Comparison of ENCODE assay signal across 23 mouse cellular contexts in genomic region chr3:38477936-38478335, GRCm38 (mm10). TPM values are rescaled to one million over a fixed set of nuclear protein-coding genes. Genes with fewer than 3 reads are reported as not detected.
DNase-seq lines count a peak whose midpoint lies in the region; ATAC-seq and TF ChIP-seq lines count a peak whose summit lies in the region.
"Had no signal": no experiment of that assay in that cellular context is flagged by ENCODE, and none has a peak within 500 bp of the region (broad histone marks: within the 10 kb centered on the region; RNA-seq: fewer than 3 reads in every experiment).

No protein-coding gene starts in this region.

- TF ChIP-seq CTCF in cerebellum, adult 2 months (IDR thresholded peaks at IDR 0.05; ENCODE audit: borderline replicate concordance, insufficient read depth, low read depth, low read length) = no peak

- no peak overlapping the region for H3K9ac ChIP-seq in hindbrain, embryonic 13.5 days
- no peak overlapping the region for H3K9ac ChIP-seq in hindbrain, embryonic 11.5 days (ENCODE audit: low read depth, low read length)
- no peak overlapping the region for H3K9ac ChIP-seq in midbrain, embryonic 15.5 days
- no peak overlapping the region for H3K9ac ChIP-seq in neural tube, embryonic 15.5 days (replicated peaks)
- no peak overlapping the region for H3K9ac ChIP-seq in kidney, embryonic 16.5 days (replicated peaks; ENCODE audit: low read length)
- H3K9ac ChIP-seq: embryonic facial prominence, embryonic 12.5 days; limb, embryonic 15.5 days; liver, embryonic 14.5 days; lung, embryonic 14.5 days had no signal

- peaks cover 16% of the 10 kb centered on the region for H3K36me3 ChIP-seq in hindbrain, embryonic 13.5 days
- H3K36me3 ChIP-seq in hindbrain, embryonic 11.5 days (ENCODE audit: control insufficient read depth, insufficient read depth, low read length) = peaks cover 3% of the 10 kb centered on the region; the same call in 1 of the 2 replicates
- no peaks in the 10 kb centered on the region for H3K36me3 ChIP-seq in midbrain, embryonic 15.5 days (replicated peaks)
- peaks cover 12% of the 10 kb centered on the region; the same call in 1 of the 2 replicates for H3K36me3 ChIP-seq in neural tube, embryonic 15.5 days
- H3K36me3 ChIP-seq in kidney, embryonic 16.5 days (ENCODE audit: insufficient read depth, low read length) = peaks cover 16% of the 10 kb centered on the region

- no peak for ATAC-seq in hindbrain, embryonic 13.5 days (ENCODE audit: low FRiP score)
- ATAC-seq in hindbrain, embryonic 11.5 days (ENCODE audit: low FRiP score) = no peak
- ATAC-seq in midbrain, embryonic 15.5 days (replicated peaks) = no peak
- no peak for ATAC-seq in neural tube, embryonic 15.5 days (ENCODE audit: low FRiP score)
- no peak for ATAC-seq in kidney, embryonic 16.5 days (ENCODE audit: low FRiP score, low TSS enrichment)

- DNase-seq in hindbrain, embryonic 11.5 days (ENCODE audit: low spot score) = no peak
- DNase-seq in retina, postnatal 1 day = peak; percentile 14
- DNase-seq in retina, embryonic 14.5 days (ENCODE audit: low spot score) = no peak
- DNase-seq in cerebellum, adult 2 months = no peak
- DNase-seq: adrenal gland, adult 2 months; cerebellum, adult 18-20 months; cerebellum, postnatal 25 days; gastrocnemius, adult 2 months; heart, postnatal 10 days; kidney, adult 11 months; kidney, postnatal 10 days; left cerebral cortex, postnatal 4 days; lung, embryonic 14.5 days; right cerebral cortex, postnatal 4 days; thymus, postnatal 14 days had no signal

- peak overlapping the region; percentile 48; the same call in 1 of the 2 replicates for H3K27ac ChIP-seq in hindbrain, embryonic 13.5 days
- no peak overlapping the region for H3K27ac ChIP-seq in hindbrain, embryonic 11.5 days (ENCODE audit: low read depth, low read length)
- H3K27ac ChIP-seq in midbrain, embryonic 15.5 days = no peak overlapping the region
- no peak overlapping the region for H3K27ac ChIP-seq in neural tube, embryonic 15.5 days (replicated peaks)
- H3K27ac ChIP-seq in cerebellum, adult 2 months (ENCODE audit: insufficient read depth, low read length) = no peak overlapping the region
- H3K27ac ChIP-seq in kidney, embryonic 16.5 days (ENCODE audit: low read length) = no peak overlapping the region
- H3K27ac ChIP-seq: embryonic facial prominence, embryonic 12.5 days; gastrocnemius, adult 2 months; heart, embryonic 10.5 days; limb, embryonic 15.5 days; liver, embryonic 14.5 days had no signal

- H3K9me3 ChIP-seq in hindbrain, embryonic 13.5 days = no peaks in the 10 kb centered on the region
- no peaks in the 10 kb centered on the region for H3K9me3 ChIP-seq in hindbrain, embryonic 11.5 days (ENCODE audit: control insufficient read depth, low read length)
- no peaks in the 10 kb centered on the region for H3K9me3 ChIP-seq in midbrain, embryonic 15.5 days
- H3K9me3 ChIP-seq in neural tube, embryonic 15.5 days (replicated peaks) = no peaks in the 10 kb centered on the region
- no peaks in the 10 kb centered on the region for H3K9me3 ChIP-seq in kidney, embryonic 16.5 days (ENCODE audit: low read length)
- H3K9me3 ChIP-seq: embryonic facial prominence, embryonic 12.5 days; heart, embryonic 10.5 days; limb, embryonic 15.5 days had no signal

- no peak for TF ChIP-seq POLR2A in cerebellum, adult 2 months (IDR thresholded peaks at IDR 0.05; ENCODE audit: borderline replicate concordance, insufficient read depth, low read length)

- H3K4me3 ChIP-seq in hindbrain, embryonic 13.5 days = 0 out of 2 replicates have a peak overlapping the region, but pooled peaks have one; percentile 2
- H3K4me3 ChIP-seq in hindbrain, embryonic 11.5 days (ENCODE audit: low read depth, low read length) = no peak overlapping the region
- H3K4me3 ChIP-seq in midbrain, embryonic 15.5 days = no peak overlapping the region
- no peak overlapping the region for H3K4me3 ChIP-seq in neural tube, embryonic 15.5 days (replicated peaks)
- H3K4me3 ChIP-seq in cerebellum, adult 2 months (replicated peaks; ENCODE audit: insufficient read depth, low read depth, low read length) = no peak overlapping the region
- no peak overlapping the region for H3K4me3 ChIP-seq in kidney, embryonic 16.5 days (ENCODE audit: low read length)
- H3K4me3 ChIP-seq: embryonic facial prominence, embryonic 12.5 days; gastrocnemius, adult 2 months; heart, embryonic 10.5 days; limb, embryonic 15.5 days had no signal

- WGBS in hindbrain, embryonic 13.5 days = 76% methylated on average over 1 of the region's 1 CpGs
- WGBS in hindbrain, embryonic 11.5 days = 76% methylated on average over 1 of the region's 1 CpGs
- WGBS in midbrain, embryonic 15.5 days = 50% methylated on average over 1 of the region's 1 CpGs
- 71% methylated on average over 1 of the region's 1 CpGs for WGBS in neural tube, embryonic 15.5 days
- WGBS in cerebellum, adult 2 months = 83% methylated on average over 1 of the region's 1 CpGs
- 77% methylated on average over 1 of the region's 1 CpGs for WGBS in kidney, embryonic 16.5 days

- peaks cover 89% of the 10 kb centered on the region for H3K4me1 ChIP-seq in hindbrain, embryonic 13.5 days (replicated peaks)
- peaks cover 15% of the 10 kb centered on the region for H3K4me1 ChIP-seq in hindbrain, embryonic 11.5 days (replicated peaks; ENCODE audit: control insufficient read depth, insufficient read depth, low read length)
- peaks cover 88% of the 10 kb centered on the region for H3K4me1 ChIP-seq in midbrain, embryonic 15.5 days
- peaks cover 77% of the 10 kb centered on the region for H3K4me1 ChIP-seq in neural tube, embryonic 15.5 days
- peaks cover 26% of the 10 kb centered on the region for H3K4me1 ChIP-seq in cerebellum, adult 2 months (ENCODE audit: control insufficient read depth, insufficient read depth, low read length)
- peaks cover 56% of the 10 kb centered on the region for H3K4me1 ChIP-seq in kidney, embryonic 16.5 days (ENCODE audit: insufficient read depth, low read length)

- H3K27me3 ChIP-seq in hindbrain, embryonic 13.5 days = no peaks in the 10 kb centered on the region
- no peaks in the 10 kb centered on the region for H3K27me3 ChIP-seq in hindbrain, embryonic 11.5 days (ENCODE audit: control insufficient read depth, insufficient read depth, low read length)
- H3K27me3 ChIP-seq in midbrain, embryonic 15.5 days (replicated peaks) = no peaks in the 10 kb centered on the region
- no peaks in the 10 kb centered on the region for H3K27me3 ChIP-seq in neural tube, embryonic 15.5 days (replicated peaks)
- no peaks in the 10 kb centered on the region for H3K27me3 ChIP-seq in cerebellum, adult 2 months (ENCODE audit: control insufficient read depth, insufficient read depth, low read length)
- no peaks in the 10 kb centered on the region for H3K27me3 ChIP-seq in kidney, embryonic 16.5 days (ENCODE audit: insufficient read depth, low read length)
- H3K27me3 ChIP-seq: embryonic facial prominence, embryonic 12.5 days; limb, embryonic 15.5 days had no signal

- peak overlapping the region; percentile 97 for H3K4me2 ChIP-seq in hindbrain, embryonic 13.5 days
- H3K4me2 ChIP-seq in hindbrain, embryonic 11.5 days (replicated peaks; ENCODE audit: low read depth, low read length) = no peak overlapping the region
- peak overlapping the region; percentile 12 for H3K4me2 ChIP-seq in midbrain, embryonic 15.5 days
- peak overlapping the region; percentile 22; the same call in 1 of the 2 replicates for H3K4me2 ChIP-seq in neural tube, embryonic 15.5 days
- H3K4me2 ChIP-seq in kidney, embryonic 16.5 days (replicated peaks; ENCODE audit: low read depth, low read length) = no peak overlapping the region
- H3K4me2 ChIP-seq: embryonic facial prominence, embryonic 12.5 days; limb, embryonic 15.5 days; lung, embryonic 14.5 days had no signal

RNA-seq across cellular contexts. Expression of gene Ankrd50, which starts 6.7 kb away (rescaled TPM):
- 25.2 and 26.1 TPM in 2 replicates for polyA plus RNA-seq in hindbrain, embryonic 13.5 days (2015; fragmentation: Nextera tagmentation; extraction: Ambion mirVana)
- polyA plus RNA-seq in hindbrain, embryonic 11.5 days (2014; fragmentation: Nextera tagmentation; extraction: Ambion mirVana) = 28.1 and 30.4 TPM in 2 replicates
- 24.7 and 25.3 TPM in 2 replicates for polyA plus RNA-seq in midbrain, embryonic 15.5 days (2015; fragmentation: Nextera tagmentation; extraction: Ambion mirVana)
- polyA plus RNA-seq in neural tube, embryonic 15.5 days (2015; fragmentation: Nextera tagmentation; extraction: Ambion mirVana) = 16.4 and 17.5 TPM in 2 replicates
- polyA plus RNA-seq in cerebellum, adult 2 months (2012; rRNA removed) = 39.5 and 40.6 TPM in 2 replicates
- polyA plus RNA-seq in kidney, embryonic 16.5 days (2015; fragmentation: Nextera tagmentation; extraction: Ambion mirVana) = 15.8 and 18.2 TPM in 2 replicates

Comparison
In these comparisons a context has a peak if more than half of its experiments do, and no peak if none do; other contexts are left out.
1. H3K4me2 ChIP-seq: peak in hindbrain, embryonic 13.5 days (single experiment), midbrain, embryonic 15.5 days (single experiment) and neural tube, embryonic 15.5 days (single experiment); none in hindbrain, embryonic 11.5 days (single experiment) and kidney, embryonic 16.5 days (single experiment).